Mouse (Mus musculus) erythroblast, embryonic 14.5 days (primary cell): ENCODE results near the gene Phospho2. TPM values are rescaled to one million over a fixed set of nuclear protein-coding genes. Genes with fewer than 3 reads are reported as not detected.
"Not testable (repeated sequence)": the region's sequence is repeated elsewhere in the genome, so short reads cannot be mapped to it uniquely, and the experiment has no call there.

Experiments
- H3K27me3 ChIP-seq: 2 replicates; pipeline ENCODE4 v1.6.1; 2012; ENCODE audit warnings: inconsistent platforms; ENCODE audit not compliant: control insufficient read depth
- H3K36me3 ChIP-seq: 2 replicates; pipeline ENCODE4 v1.6.1; 2012; ENCODE audit warnings: mild to moderate bottlenecking, inconsistent platforms; ENCODE audit not compliant: control insufficient read depth
- H3K4me1 ChIP-seq: 2 replicates; pipeline ENCODE4 v1.6.1; 2012; ENCODE audit warnings: inconsistent platforms; ENCODE audit not compliant: control insufficient read depth
- H3K4me3 ChIP-seq: replicated peaks from 2 replicates; pipeline ENCODE3; 2012; ENCODE audit warnings: moderate library complexity, mild to moderate bottlenecking, inconsistent platforms
- H3K9me3 ChIP-seq: 2 replicates; pipeline ENCODE4 v1.6.1; 2012; ENCODE audit warnings: low read length, inconsistent platforms, mixed read lengths; ENCODE audit not compliant: control insufficient read depth
- GATA1 ChIP-seq: IDR thresholded peaks from 2 replicates; pipeline ENCODE4 v1.6.1; 2012; ENCODE audit warnings: low read length, inconsistent platforms, mixed read lengths
- TAL1 ChIP-seq: IDR thresholded peaks from 3 replicates; pipeline ENCODE4 v1.6.1; 2012; ENCODE audit warnings: low read length, inconsistent platforms, mixed read lengths
- polyA plus RNA-seq: library from polyadenylated mRNA; stranded (reverse); fragments of >175 nt; gene quantifications from 2 replicates; pipeline ENCODE4 v1.2.3, GENCODE M21; 2012

The Phospho2 gene
- polyA plus RNA-seq, 1 experiment = 0.77 TPM

- no peaks in the 10 kb centered on the region for H3K27me3 ChIP-seq
- peaks cover 20% of the 10 kb centered on the region for H3K4me1 ChIP-seq
- TF ChIP-seq TAL1 = no peak
- peak; percentile 15; the same call in 1 of the 2 replicates for TF ChIP-seq GATA1
- peaks cover 29% of the 10 kb centered on the region for H3K36me3 ChIP-seq
- peak overlapping the region; percentile 91 for H3K4me3 ChIP-seq
- H3K9me3 ChIP-seq = no peaks in the 10 kb centered on the region
Observed at GRCm38 (mm10) chr2:69790285-69790684, 862 bp downstream of the Phospho2 start.

- H3K9me3 ChIP-seq = no peaks in the 10 kb centered on the region
- H3K27me3 ChIP-seq = no peaks in the 10 kb centered on the region
- peak overlapping the region; percentile 91 for H3K4me3 ChIP-seq
- TF ChIP-seq GATA1 (no peak), TAL1 (no peak)
- peaks cover 33% of the 10 kb centered on the region for H3K36me3 ChIP-seq
- peaks cover 20% of the 10 kb centered on the region for H3K4me1 ChIP-seq
Observed at GRCm38 (mm10) chr2:69790722-69791121, 1.3 kb downstream of the Phospho2 start.

DNA sequence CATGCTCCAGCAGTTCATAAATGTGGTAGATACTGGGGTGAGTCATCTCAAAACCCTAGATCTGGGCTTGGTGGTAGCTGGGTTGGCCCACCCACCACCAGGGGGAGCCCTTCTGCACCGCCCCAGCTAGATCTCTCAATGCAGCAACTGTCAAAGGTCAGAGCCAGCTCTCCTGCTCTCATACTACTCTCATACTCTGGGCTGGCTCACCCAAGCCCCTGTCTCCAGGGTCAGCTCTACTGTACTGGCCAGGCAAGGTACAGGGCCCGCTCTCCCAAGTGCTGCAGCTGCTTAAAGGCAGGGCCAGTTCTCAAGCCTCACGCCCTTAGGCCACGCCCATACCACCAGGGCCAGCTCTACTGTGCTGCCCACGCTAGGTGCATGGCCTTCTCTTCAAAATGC, 13.5 kb downstream of the Phospho2 start:
- TF ChIP-seq GATA1 = no peak
- TF ChIP-seq TAL1 = no peak
- Histone ChIP-seq H3K4me3 (peak overlapping the region; percentile 53), H3K36me3 (peaks cover under 1% of the 10 kb centered on the region), H3K27me3 (no peaks in the 10 kb centered on the region), H3K9me3 (no peaks in the 10 kb centered on the region), H3K4me1 (peaks cover 28% of the 10 kb centered on the region)

- Histone ChIP-seq H3K4me1 (peaks cover 28% of the 10 kb centered on the region), H3K36me3 (no peaks in the 10 kb centered on the region), H3K27me3 (no peaks in the 10 kb centered on the region), H3K9me3 (no peaks in the 10 kb centered on the region), H3K4me3 (no peak overlapping the region)
- no peak for TF ChIP-seq GATA1
- TF ChIP-seq TAL1 = no peak
Observed at GRCm38 (mm10) chr2:69803756-69804155, 14.3 kb downstream of the Phospho2 start.

GRCm38 (mm10) chr2:69804663-69805062, 15.2 kb downstream of the Phospho2 start:
- not testable (repeated sequence) for H3K27me3 ChIP-seq, H3K9me3 ChIP-seq, H3K36me3 ChIP-seq, H3K4me3 ChIP-seq
- H3K4me1 ChIP-seq = peaks cover 28% of the 10 kb centered on the region

- H3K27me3 ChIP-seq = no peaks in the 10 kb centered on the region
- H3K4me3 ChIP-seq = no peak overlapping the region
- peaks cover 21% of the 10 kb centered on the region for H3K4me1 ChIP-seq
- H3K36me3 ChIP-seq = no peaks in the 10 kb centered on the region
- TF ChIP-seq TAL1 (no peak), GATA1 (no peak)
- H3K9me3 ChIP-seq = no peaks in the 10 kb centered on the region
Observed at GRCm38 (mm10) chr2:69810169-69810568, 20.7 kb downstream of the Phospho2 start.

- not testable (repeated sequence) for H3K36me3 ChIP-seq, H3K27me3 ChIP-seq, H3K9me3 ChIP-seq, H3K4me3 ChIP-seq
- H3K4me1 ChIP-seq = peaks cover 31% of the 10 kb centered on the region
Observed at GRCm38 (mm10) chr2:69811349-69811748, 21.9 kb downstream of the Phospho2 start.

GRCm38 (mm10) chr2:69816575-69816974, 27.2 kb downstream of the Phospho2 start:
- no peaks in the 10 kb centered on the region for H3K9me3 ChIP-seq
- no peaks in the 10 kb centered on the region for H3K27me3 ChIP-seq
- no peak overlapping the region for H3K4me3 ChIP-seq
- TF ChIP-seq TAL1 (no peak), GATA1 (no peak)
- H3K36me3 ChIP-seq = no peaks in the 10 kb centered on the region; the same call in 1 of the 2 replicates
- H3K4me1 ChIP-seq = peaks cover 67% of the 10 kb centered on the region

GRCm38 (mm10) chr2:69818350-69819085, 29.1 kb downstream of the Phospho2 start:
- H3K9me3 ChIP-seq = no peaks in the 10 kb centered on the region
- H3K4me1 ChIP-seq = peaks cover 78% of the 10 kb centered on the region
- H3K27me3 ChIP-seq = no peaks in the 10 kb centered on the region
- H3K36me3 ChIP-seq = no peaks in the 10 kb centered on the region; the same call in 1 of the 2 replicates
- H3K4me3 ChIP-seq = peak overlapping the region; percentile 10
- no peak for TF ChIP-seq GATA1
- peak; percentile 64 for TF ChIP-seq TAL1

- Histone ChIP-seq H3K4me3 (no peak overlapping the region), H3K27me3 (no peaks in the 10 kb centered on the region), H3K4me1 (peaks cover 88% of the 10 kb centered on the region), H3K9me3 (no peaks in the 10 kb centered on the region), H3K36me3 (peaks cover 13% of the 10 kb centered on the region)
- no peak for TF ChIP-seq GATA1
- TF ChIP-seq TAL1 = no peak
Observed at GRCm38 (mm10) chr2:69820201-69820600, 30.8 kb downstream of the Phospho2 start.
